Mouse (Mus musculus) left cerebral cortex, postnatal 25 days (tissue): ENCODE results near the gene Arid3c. TPM values are rescaled to one million over a fixed set of nuclear protein-coding genes. Genes with fewer than 3 reads are reported as not detected.
"Not testable (repeated sequence)": the region's sequence is repeated elsewhere in the genome, so short reads cannot be mapped to it uniquely, and the experiment has no call there.

Experiments
- DNase-seq, 2 experiments: peaks; one replicate each; pipeline ENCODE4 v3.0.0; 2022; ENCODE audit warnings: low spot score in 2 of 2, mixed read lengths in 1 of 2
- intact Hi-C: fragments of 180-260 bp; cut with DNase I; formaldehyde crosslinking; loops from one replicate; pipeline ENCODE4 v1.15.1; 2025
- total RNA-seq, 2 experiments: library from RNA; stranded (reverse); gene quantifications; 2 replicates each; pipeline ENCODE4 v1.2.3; 2021

Gene Arid3c
- total RNA-seq, 2 experiments from 2014 or later = 0.43 TPM; not detected in 1

GRCm38 (mm10) chr4:41685882-41686492 is 45.0 kb downstream of the Arid3c start:
- intact Hi-C loops, DNase-seq: not testable (repeated sequence)

DNA sequence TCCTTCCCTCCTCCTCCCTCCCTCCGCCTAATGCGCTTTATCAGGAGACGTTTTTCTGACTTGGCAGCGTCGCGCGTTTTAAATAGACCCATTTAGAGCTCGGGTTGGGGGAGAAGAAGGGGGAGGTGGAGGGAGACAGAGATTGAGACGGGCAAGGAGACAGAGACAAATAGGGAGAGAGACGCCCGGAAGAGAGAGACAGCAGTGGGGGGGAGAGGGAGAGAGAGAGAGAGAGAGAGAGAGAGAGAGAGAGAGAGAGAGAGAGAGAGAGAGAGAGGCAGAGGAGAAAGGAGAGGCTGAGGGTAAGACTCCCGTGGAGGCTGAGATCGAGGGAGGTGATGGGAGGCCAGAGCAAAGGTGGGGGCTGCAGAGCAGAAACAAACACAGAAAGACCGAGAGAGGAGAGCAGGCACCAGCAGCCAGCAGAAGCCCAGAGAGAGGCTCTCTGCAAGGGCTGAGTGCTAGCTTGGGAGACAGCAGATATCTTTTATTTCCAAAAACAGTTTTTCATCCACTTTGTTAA is 46.0 kb downstream of the Arid3c start:
- DNase-seq = not testable (repeated sequence)

DNA sequence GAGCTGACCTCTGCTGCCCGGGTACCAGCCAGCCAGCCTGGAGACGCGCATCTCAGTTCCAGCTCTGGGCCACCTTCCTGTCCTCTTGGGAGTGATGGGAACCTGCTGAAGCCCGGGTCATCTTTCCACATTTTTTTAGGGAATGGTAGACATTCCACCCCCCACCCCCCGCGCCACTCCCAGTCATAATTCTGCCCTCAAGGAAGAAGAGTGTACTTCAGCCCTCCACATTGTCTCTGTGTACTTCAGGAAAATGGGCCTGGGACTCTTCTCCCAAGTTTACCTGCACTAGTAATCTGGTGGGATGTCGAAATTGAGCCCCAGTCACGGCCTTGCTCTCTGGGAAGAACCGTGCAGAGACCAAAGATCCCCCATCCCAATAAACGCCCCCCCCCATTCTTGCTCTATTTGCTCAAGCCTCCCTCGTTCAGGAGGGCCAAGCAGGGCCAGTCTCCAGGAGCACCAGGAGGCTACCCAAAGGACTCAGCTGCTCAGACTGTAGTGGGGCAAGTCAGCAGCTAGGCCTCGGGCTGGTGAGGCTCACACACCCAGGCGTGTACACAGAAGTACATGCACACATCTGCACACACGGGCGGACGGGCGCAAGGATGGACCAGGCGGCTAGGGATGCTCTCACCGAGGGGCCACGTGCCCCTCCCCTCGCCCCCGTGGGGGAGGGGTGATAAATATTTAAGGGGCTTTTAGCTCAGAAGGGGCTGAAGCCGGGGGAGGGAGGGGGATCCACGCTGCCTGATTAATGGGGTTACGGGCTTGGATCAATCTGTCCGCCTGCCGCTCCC is 46.6 kb downstream of the Arid3c start:
- DNase-seq, intact Hi-C loops: not testable (repeated sequence)

More for the DNA sequence above, 46.0 kb downstream of the Arid3c start:
- intact Hi-C loops = not testable (repeated sequence)

GRCm38 (mm10) chr4:41683303-41683702 is 47.6 kb downstream of the Arid3c start:
- intact Hi-C loops, DNase-seq: not testable (repeated sequence)

GRCm38 (mm10) chr4:41682789-41683188 is 48.2 kb downstream of the Arid3c start:
- intact Hi-C loops = no loop called here
- no peak for DNase-seq

DNA sequence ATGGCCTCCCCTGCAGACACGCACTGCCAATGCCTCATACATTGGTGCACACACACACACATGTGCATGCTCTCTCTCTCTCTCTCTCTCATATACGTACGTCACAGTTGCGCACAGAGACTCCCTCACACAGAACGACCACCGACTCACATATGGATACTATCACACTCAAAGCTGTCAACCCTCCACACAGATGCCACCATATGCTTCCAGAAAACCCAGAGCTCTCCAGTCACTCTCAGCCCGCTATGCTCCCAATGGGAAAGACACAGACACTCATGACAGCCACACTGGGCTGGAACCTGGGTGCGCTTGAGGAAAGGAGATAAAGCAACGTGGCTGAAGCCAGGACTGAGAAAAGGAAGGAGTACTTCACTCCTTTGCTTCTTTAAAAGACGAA is 49.0 kb downstream of the Arid3c start:
- no peak for DNase-seq

GRCm38 (mm10) chr4:41681176-41681575 is 49.8 kb downstream of the Arid3c start:
- intact Hi-C loops = no loop called here
- DNase-seq = peak in 1 of 2 experiments; percentile 66

More for the DNA sequence above, 49.0 kb downstream of the Arid3c start:
- intact Hi-C loops = no loop called here

DNA sequence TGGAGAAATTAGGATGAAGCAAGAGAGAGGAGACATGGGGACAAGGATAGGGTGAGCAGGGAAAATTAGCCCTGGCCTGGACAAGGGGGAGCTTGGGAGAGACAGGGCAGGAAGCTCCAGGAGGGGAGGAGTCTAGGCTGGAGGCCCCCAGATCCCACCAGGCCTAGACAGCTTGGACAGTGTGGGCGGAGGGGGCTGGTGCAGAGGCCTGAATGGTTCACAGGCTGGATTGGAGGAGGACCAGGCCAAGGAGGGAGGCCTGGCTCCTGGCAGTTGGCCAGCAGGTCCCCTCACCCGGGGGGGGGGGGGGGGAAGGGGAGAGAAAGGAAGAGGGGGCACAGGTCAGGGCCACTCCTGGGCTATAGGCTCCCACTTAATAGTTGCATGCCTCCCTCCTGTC is 51.7 kb downstream of the Arid3c start:
- no peak for DNase-seq
- intact Hi-C loops = no loop called here

- DNase-seq = no peak
- intact Hi-C loops = no loop called here
Measured at GRCm38 (mm10) chr4:41678863-41679262, 52.1 kb downstream of the Arid3c start.

DNA sequence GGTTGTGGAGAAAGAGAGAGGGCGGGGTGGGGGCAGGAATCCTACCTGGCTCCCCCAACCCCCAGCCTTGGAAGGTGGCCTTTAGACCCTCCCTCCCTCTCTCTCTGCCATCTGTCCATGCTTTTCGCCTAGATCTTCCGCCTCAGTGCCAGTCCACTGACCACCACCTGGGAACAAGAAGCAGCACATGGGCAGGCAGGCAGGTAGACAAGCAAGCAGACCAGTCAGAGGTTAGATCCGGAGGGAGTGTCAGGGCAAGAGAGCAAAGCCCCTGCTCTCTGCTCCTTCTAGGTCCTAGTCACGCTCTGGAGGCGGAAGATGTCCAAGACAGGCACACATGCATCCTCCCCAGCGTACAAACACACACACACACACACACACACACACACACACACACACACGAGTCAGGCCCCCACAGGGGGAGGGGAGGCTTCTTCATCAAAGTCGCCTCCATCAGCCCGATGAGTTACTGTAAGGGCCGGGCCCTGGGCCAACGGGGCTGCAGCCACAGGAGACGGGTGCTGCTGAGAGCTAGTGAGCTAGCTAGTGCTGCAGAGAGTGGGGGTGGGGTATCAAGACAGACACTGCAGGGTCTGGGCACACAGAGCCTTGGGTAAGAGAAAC is 53.8 kb downstream of the Arid3c start:
- no peak for DNase-seq
- intact Hi-C loops = no loop called here

DNA sequence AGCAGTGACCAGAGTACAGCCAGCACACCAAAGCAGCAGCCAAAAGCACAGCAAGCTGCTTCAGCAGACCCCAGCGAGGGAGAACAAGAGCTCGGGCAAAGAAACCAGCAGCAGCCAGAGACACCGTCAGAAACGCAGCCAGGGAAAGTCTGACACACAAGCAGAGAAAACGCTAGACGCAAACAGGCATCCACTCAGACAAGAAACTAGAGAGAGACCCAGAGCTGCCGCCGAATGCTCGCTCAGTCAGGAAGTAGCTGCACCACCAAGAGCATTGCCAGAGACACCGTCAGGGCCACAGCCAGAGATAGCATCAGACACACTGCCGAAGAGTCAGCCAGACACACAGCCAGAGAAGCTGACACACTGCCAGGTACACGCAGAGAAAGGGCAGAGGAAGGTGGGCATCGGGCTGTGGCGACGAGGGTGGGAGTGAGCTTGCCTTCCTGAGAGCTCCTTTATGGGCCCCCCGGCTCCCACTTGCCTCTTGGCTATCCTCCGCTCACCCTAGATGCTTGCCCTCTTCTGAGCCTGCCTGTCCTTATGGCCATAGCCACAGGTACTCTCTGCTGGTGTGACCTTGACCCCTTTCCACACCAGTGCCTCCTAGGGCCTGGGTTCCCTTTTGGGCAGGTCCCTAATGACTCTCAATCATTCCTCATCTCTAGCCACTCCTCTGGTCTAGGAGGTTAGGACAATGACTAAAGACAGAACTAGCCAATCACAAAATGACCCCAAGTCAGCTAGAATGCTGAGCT is 54.5 kb downstream of the Arid3c start:
- no peak for DNase-seq

More for the DNA sequence above, 54.5 kb downstream of the Arid3c start:
- intact Hi-C loops = no loop called here

Other genes with a start within 250 kb of the Arid3c start
- 10 to 100 TPM; 31.6 to 36.9 TPM for gene AI464131, start 228.1 kb downstream of the Arid3c start, total RNA-seq
- 1 to 10 TPM; 3.9 to 5.8 TPM for gene 1110017D15Rik, start 213.8 kb downstream of the Arid3c start, total RNA-seq
- gene Fam219a, start 161.6 kb downstream of the Arid3c start, total RNA-seq = 100 to 1,000 TPM; 203 to 209 TPM
- gene Dnaic1, start 161.4 kb downstream of the Arid3c start, total RNA-seq = 1 to 10 TPM; 7.2 to 8.0 TPM
- gene Enho, start 90.8 kb downstream of the Arid3c start, total RNA-seq = 10 to 100 TPM; 54.4 to 63.0 TPM
- 100 to 1,000 TPM in 1 of 2 experiments, 10 to 100 TPM in 1; 98.9 to 109 TPM for gene Cntfr, start 34.1 kb downstream of the Arid3c start, total RNA-seq
- 10 to 100 TPM; 35.8 to 43.8 TPM for gene Il11ra1, start 31.2 kb downstream of the Arid3c start, total RNA-seq
- 10 to 100 TPM; 26.8 to 31.3 TPM for gene Rpp25l, start 17.6 kb downstream of the Arid3c start, total RNA-seq
- 100 to 1,000 TPM; 174 to 191 TPM for gene Dctn3, start 8.0 kb downstream of the Arid3c start, total RNA-seq
- gene Galt, start 24.1 kb upstream of the Arid3c start, total RNA-seq = 100 to 1,000 TPM in 1 of 2 experiments, 10 to 100 TPM in 1; 93.2 to 103 TPM
- 10 to 100 TPM; 60.0 to 66.5 TPM for gene Sigmar1, start 25.0 kb upstream of the Arid3c start, total RNA-seq
- 100 to 1,000 TPM; 261 to 267 TPM for gene Ccl27a, start 43.1 kb upstream of the Arid3c start, total RNA-seq
- not detected for gene Gm21541, start 172.5 kb upstream of the Arid3c start, total RNA-seq
- 10 to 100 TPM; 48.2 to 53.7 TPM for gene Gm20878, start 210.4 kb upstream of the Arid3c start, total RNA-seq
- 1 to 10 TPM; 4.7 to 5.0 TPM for gene Fam205a4, start 234.9 kb upstream of the Arid3c start, total RNA-seq